Mouse (Mus musculus): ENCODE results near the gene Grk5. TPM values are rescaled to one million over a fixed set of nuclear protein-coding genes. Genes with fewer than 3 reads are reported as not detected.

Grk5 gene
- polyA plus RNA-seq, 1 experiment from 2014 or later, result 0.47 TPM

GRCm38 (mm10) chr19:60871366-60871765, 18.2 kb upstream of the Grk5 start:
- H3K9me3 ChIP-seq (ENCODE audit: low read length), result no peaks in the 10 kb centered on the region
- WGBS (ENCODE audit: insufficient replicate concordance), result 83% methylated on average over 5 of the region's 5 CpGs
- H3K4me2 ChIP-seq (ENCODE audit: low read depth, low read length), result peak overlapping the region; percentile 84
- DNase-seq, result no peak
- no peak overlapping the region for H3K9ac ChIP-seq (replicated peaks)
- no peaks in the 10 kb centered on the region for H3K27me3 ChIP-seq (ENCODE audit: insufficient read depth, low read length)
- no peak for TF ChIP-seq CTCF (IDR thresholded peaks at IDR 0.05; ENCODE audit: low read depth)
- TF ChIP-seq EP300 (IDR thresholded peaks at IDR 0.05; ENCODE audit: low read depth), result no peak
- H3K4me3 ChIP-seq (ENCODE audit: low read depth, low read length), result peak overlapping the region; percentile 87
- no peak for ATAC-seq
- peaks cover 26% of the 10 kb centered on the region for H3K4me1 ChIP-seq (ENCODE audit: insufficient read depth)
- H3K27ac ChIP-seq (ENCODE audit: low read depth), result no peak overlapping the region
- peaks cover 39% of the 10 kb centered on the region for H3K36me3 ChIP-seq (replicated peaks; ENCODE audit: insufficient read depth, low read length)

DNA sequence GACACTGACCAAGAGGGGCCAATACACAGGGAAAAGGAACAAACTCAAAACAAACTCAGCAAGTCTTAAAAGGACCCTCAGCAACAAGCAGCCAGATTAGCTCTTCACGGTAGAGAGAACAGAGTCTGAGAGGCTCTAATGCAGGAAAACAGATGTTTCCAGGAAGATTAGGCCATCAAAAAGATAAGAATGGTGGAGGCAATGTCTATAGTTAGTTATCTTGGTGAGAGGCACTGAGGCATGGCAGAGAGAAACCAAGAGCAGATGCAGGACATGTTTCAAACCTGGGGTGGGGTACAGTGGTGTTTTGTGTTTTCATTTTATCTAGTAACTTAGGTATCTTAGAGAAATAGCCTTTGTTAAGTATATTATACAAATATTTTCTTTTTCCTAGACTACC, 17.3 kb upstream of the Grk5 start:
- Histone ChIP-seq H3K27ac (ENCODE audit: low read depth) (peak overlapping the region; percentile 97), H3K9ac (replicated peaks) (peak overlapping the region; percentile 91), H3K4me3 (ENCODE audit: low read depth, low read length) (peak overlapping the region; percentile 87), H3K4me2 (ENCODE audit: low read depth, low read length) (peak overlapping the region; percentile 84), H3K9me3 (ENCODE audit: low read length) (no peaks in the 10 kb centered on the region), H3K4me1 (ENCODE audit: insufficient read depth) (peaks cover 26% of the 10 kb centered on the region), H3K36me3 (replicated peaks; ENCODE audit: insufficient read depth, low read length) (peaks cover 32% of the 10 kb centered on the region), H3K27me3 (ENCODE audit: insufficient read depth, low read length) (no peaks in the 10 kb centered on the region)
- DNase-seq (no peak), ATAC-seq (peak; percentile 14; the same call in 1 of the 2 replicates)
- WGBS (ENCODE audit: insufficient replicate concordance), result 32% methylated on average over 1 of the region's 1 CpGs
- no peak for TF ChIP-seq CTCF (IDR thresholded peaks at IDR 0.05; ENCODE audit: low read depth)
- TF ChIP-seq EP300 (IDR thresholded peaks at IDR 0.05; ENCODE audit: low read depth), result peak; percentile 93

GRCm38 (mm10) chr19:60873501-60873900, 16.0 kb upstream of the Grk5 start:
- Histone ChIP-seq H3K4me1 (ENCODE audit: insufficient read depth) (peaks cover 26% of the 10 kb centered on the region), H3K9ac (replicated peaks) (peak overlapping the region; percentile 91), H3K27ac (ENCODE audit: low read depth) (peak overlapping the region; percentile 97), H3K9me3 (ENCODE audit: low read length) (no peaks in the 10 kb centered on the region), H3K4me3 (ENCODE audit: low read depth, low read length) (peak overlapping the region; percentile 87), H3K4me2 (ENCODE audit: low read depth, low read length) (peak overlapping the region; percentile 84), H3K27me3 (ENCODE audit: insufficient read depth, low read length) (no peaks in the 10 kb centered on the region), H3K36me3 (replicated peaks; ENCODE audit: insufficient read depth, low read length) (peaks cover 23% of the 10 kb centered on the region)
- TF ChIP-seq CTCF (IDR thresholded peaks at IDR 0.05; ENCODE audit: low read depth) (no peak), EP300 (IDR thresholded peaks at IDR 0.05; ENCODE audit: low read depth) (peak; percentile 43; the same call in 1 of the 2 replicates)
- ATAC-seq, result peak; percentile 4
- peak; percentile 49 for DNase-seq
- WGBS (ENCODE audit: insufficient replicate concordance), result 0% methylated on average over 4 of the region's 4 CpGs

DNA sequence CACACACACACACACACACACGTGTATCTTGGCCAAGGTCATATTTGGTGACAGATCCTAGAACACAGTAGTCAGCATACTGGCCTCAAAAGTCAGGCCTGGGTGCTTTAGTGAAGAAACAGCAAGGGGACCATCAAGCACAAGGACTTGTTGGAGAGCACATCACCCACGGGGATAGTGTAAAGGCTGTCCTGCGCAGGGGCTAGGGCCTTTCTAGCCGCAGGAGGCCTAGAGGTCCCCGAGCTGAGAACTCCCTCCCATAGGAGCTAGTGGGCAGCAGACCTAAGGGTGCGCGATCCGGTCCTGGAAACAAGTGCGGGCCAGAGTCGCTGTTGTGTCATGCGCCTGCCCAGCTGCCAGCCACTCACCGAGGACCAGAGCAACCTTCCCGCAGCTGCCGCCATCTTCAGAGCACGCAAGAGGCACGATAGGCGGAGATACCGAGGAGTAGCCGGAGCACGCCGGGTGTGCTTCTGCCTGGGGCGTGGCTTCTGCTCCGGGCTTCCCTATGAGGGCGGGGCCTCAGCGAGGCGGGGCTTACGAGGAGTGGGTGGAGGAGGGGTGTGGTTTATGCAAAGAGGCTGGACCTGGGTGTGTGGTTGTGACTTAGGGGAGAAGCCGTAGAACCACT, 15.4 kb upstream of the Grk5 start, which contains the start of gene Prdx3:
TSS of gene Prdx3 (minus strand) at position 493 of the 631 bp plus-strand sequence.
- TF ChIP-seq CTCF (IDR thresholded peaks at IDR 0.05; ENCODE audit: low read depth), result peak; percentile 16; the same call in 1 of the 2 replicates
- TF ChIP-seq EP300 (IDR thresholded peaks at IDR 0.05; ENCODE audit: low read depth), result no peak
- no peaks in the 10 kb centered on the region for H3K27me3 ChIP-seq (ENCODE audit: insufficient read depth, low read length)
- under 1% methylated on average over 27 of the region's 28 CpGs for WGBS (ENCODE audit: insufficient replicate concordance)
- peak within 1 kb of the TSS; percentile 87 for H3K4me3 ChIP-seq (ENCODE audit: low read depth, low read length)
- peak within 1 kb of the TSS; percentile 84 for H3K4me2 ChIP-seq (ENCODE audit: low read depth, low read length)
- DNase-seq (peak; percentile 99), ATAC-seq (peak; percentile 98)
- peaks cover 26% of the 10 kb centered on the region for H3K4me1 ChIP-seq (ENCODE audit: insufficient read depth)
- peak within 1 kb of the TSS; percentile 91 for H3K9ac ChIP-seq (replicated peaks)
- no peaks in the 10 kb centered on the region for H3K9me3 ChIP-seq (ENCODE audit: low read length)
- peaks cover 21% of the 10 kb centered on the region for H3K36me3 ChIP-seq (replicated peaks; ENCODE audit: insufficient read depth, low read length)
- H3K27ac ChIP-seq (ENCODE audit: low read depth), result peak within 1 kb of the TSS; percentile 97

GRCm38 (mm10) chr19:60883129-60883528, 6.4 kb upstream of the Grk5 start:
- Histone ChIP-seq H3K9ac (replicated peaks) (no peak overlapping the region), H3K4me3 (ENCODE audit: low read depth, low read length) (no peak overlapping the region), H3K4me1 (ENCODE audit: insufficient read depth) (peaks cover under 1% of the 10 kb centered on the region; the same call in 1 of the 2 replicates), H3K9me3 (ENCODE audit: low read length) (no peaks in the 10 kb centered on the region), H3K27ac (ENCODE audit: low read depth) (no peak overlapping the region), H3K27me3 (ENCODE audit: insufficient read depth, low read length) (no peaks in the 10 kb centered on the region), H3K4me2 (ENCODE audit: low read depth, low read length) (no peak overlapping the region), H3K36me3 (replicated peaks; ENCODE audit: insufficient read depth, low read length) (no peaks in the 10 kb centered on the region)
- 32% methylated on average over 3 of the region's 3 CpGs for WGBS (ENCODE audit: insufficient replicate concordance)
- TF ChIP-seq CTCF (IDR thresholded peaks at IDR 0.05; ENCODE audit: low read depth) (peak; percentile 56), EP300 (IDR thresholded peaks at IDR 0.05; ENCODE audit: low read depth) (no peak)
- peak; percentile 36; the same call in 1 of the 2 replicates for ATAC-seq
- no peak for DNase-seq

DNA sequence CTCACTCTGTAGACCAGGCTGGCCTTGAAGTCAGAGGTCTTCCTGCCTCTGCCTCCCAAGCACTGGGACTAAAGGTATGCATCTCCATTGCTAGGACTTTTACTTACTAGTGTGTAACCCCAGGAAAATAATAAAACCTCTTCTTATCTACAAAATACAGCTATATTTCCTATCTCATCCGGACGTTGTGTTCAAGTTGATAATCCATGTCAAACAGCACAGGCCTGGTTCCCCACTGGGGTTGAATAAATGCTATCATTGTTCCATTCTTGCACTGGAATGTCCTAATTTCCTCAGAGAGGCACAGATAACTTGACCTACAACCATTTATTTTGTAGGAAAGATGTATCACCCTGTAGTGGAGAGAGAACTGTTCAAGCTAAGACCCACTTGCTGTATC, 1.9 kb upstream of the Grk5 start:
- Histone ChIP-seq H3K27me3 (ENCODE audit: insufficient read depth, low read length) (no peaks in the 10 kb centered on the region), H3K36me3 (replicated peaks; ENCODE audit: insufficient read depth, low read length) (no peaks in the 10 kb centered on the region), H3K27ac (ENCODE audit: low read depth) (peak overlapping the region; percentile 94), H3K4me1 (ENCODE audit: insufficient read depth) (peaks cover 16% of the 10 kb centered on the region), H3K4me2 (ENCODE audit: low read depth, low read length) (no peak overlapping the region), H3K9ac (replicated peaks) (no peak overlapping the region), H3K9me3 (ENCODE audit: low read length) (no peaks in the 10 kb centered on the region), H3K4me3 (ENCODE audit: low read depth, low read length) (no peak overlapping the region)
- no peak for ATAC-seq
- WGBS (ENCODE audit: insufficient replicate concordance), result 47% methylated on average over 2 of the region's 2 CpGs
- TF ChIP-seq EP300 (IDR thresholded peaks at IDR 0.05; ENCODE audit: low read depth) (peak; percentile 94), CTCF (IDR thresholded peaks at IDR 0.05; ENCODE audit: low read depth) (no peak)
- DNase-seq, result no peak
